Mouse (Mus musculus) cerebellum, adult 2 months (tissue): Measurements from ENCODE around the gene Lemd1.

Experiments used
- CTCF ChIP-seq: fragments of 200-500 bp; IDR thresholded peaks from 2 replicates; pipeline ENCODE4 v1.5.1; 2011; ENCODE audit warnings: low read depth, mild to moderate bottlenecking, control low read depth, low read length, moderate library complexity, borderline replicate concordance; ENCODE audit not compliant: insufficient read depth
- POLR2A ChIP-seq: fragments of 200-500 bp; IDR thresholded peaks from 2 replicates; pipeline ENCODE4 v1.6.1; 2011; ENCODE audit warnings: low read length, control low read depth, borderline replicate concordance; ENCODE audit not compliant: insufficient read depth

DNA sequence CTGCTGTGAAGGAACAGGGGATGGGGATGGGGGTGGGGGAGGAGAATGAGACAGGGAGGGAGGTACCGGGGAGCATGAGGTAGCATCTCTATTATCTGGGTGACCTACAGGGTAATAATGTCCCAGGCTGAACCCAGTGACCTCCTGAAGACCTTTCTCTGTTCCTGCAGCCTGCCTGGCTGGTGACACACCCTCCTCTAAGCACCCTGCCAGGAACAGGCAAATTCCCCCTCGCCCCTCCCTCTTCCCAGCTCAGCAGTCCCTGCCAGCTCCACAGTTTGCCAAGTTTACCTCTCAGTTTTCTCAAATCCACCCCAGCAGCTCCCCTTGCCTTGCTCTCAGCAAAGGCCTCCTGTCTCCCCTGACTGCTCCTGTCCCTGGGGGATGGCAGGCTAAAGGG, 32.5 kb upstream of the Lemd1 start:
- TF ChIP-seq CTCF (no peak), POLR2A (no peak)
